Mouse (Mus musculus) c-Kit-positive CD71-positive TER-119-positive erythroid progenitor cells, embryonic 14.5 days (primary cell): Measurements from ENCODE around the gene Vwa5b2.

Experiments used
- DNase-seq: peaks from one replicate; pipeline ENCODE4 v3.0.0-alpha.2; 2013; ENCODE audit warnings: low spot score

Gene Vwa5b2

GRCm38 (mm10) chr16:20589366-20589938 lies at the start of gene Vwa5b2:
TSS of gene Vwa5b2 (plus strand) at chr16:20589471.
- DNase-seq = no peak

DNA sequence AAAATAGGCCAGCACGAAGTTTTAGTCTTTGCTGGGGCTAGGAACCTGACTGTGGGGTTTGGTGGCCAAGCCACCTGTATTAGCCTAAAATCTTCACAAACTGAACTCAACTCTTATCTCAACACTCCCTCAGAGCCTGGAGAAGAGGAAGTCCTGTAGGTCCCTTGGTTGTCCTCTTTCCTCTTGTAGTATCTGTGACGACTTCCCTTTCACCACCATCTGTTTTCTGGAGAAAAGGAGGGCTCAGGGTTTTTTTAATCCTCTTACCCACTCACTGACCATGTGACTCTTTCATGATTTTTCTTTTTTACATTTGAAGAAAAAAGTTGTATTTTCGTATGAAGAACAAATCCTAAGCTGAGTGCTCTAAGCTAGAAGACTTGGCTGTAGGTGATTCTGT lies 49.6 kb upstream of the Vwa5b2 start:
- DNase-seq = no peak

DNA sequence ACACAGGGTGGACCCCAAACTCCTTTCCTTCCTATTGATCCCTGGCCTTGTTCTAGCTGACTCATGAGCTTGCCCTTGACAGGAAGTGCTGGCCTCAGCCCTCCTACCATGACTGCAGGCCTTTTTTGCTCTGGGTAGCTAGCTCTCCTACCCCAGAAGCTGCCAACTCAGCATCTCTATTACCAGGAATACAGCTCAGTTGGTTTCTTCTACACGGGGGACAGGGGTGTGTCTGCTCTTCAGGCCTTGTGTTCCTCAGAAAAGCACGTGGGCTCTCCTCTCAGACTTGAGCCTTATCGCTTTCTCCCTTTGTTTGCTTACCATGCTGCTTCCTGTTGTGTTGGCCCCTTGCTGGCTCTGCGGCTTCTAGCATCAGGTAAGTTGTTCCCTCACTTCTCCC lies 48.8 kb upstream of the Vwa5b2 start:
- DNase-seq = no peak

DNA sequence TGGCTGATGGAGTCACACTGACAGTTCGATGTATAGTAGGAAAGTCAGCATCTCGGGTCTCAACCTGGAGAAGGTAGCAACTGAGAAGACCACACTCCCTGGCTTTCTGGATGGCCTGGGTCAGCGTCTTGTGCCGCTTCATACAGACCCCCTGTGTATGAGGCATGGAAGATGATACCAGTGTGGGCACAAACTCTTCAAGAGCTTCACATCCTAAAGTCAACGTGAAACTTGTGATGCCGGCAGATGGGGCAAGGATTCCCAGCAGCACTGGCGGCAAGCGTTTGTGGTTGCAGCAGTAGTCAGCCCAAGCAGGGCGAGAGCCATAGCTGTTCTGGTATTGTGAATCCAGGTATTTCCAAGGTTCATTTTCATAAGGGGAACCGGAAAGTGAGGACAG lies 43.6 kb upstream of the Vwa5b2 start:
- no peak for DNase-seq

DNA sequence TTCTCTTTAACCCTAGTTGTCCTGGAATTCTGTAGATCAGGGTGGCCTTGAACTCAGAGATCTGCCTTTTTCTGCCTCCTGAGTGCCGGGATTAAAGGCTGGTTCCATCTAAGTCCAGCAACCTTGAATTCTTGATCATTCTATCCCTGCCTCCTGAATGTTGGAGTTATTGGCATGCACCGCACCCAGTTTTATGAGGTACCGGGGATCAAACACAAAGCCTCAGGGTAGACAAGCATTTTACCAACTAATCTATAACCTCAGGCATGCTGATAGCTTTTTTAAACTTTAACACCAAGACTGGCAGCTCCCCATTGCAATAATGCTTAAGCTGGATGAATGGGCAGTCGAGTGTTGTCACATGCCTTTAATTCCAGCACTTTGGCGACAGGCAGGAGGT lies 41.8 kb upstream of the Vwa5b2 start:
- DNase-seq = no peak

DNA sequence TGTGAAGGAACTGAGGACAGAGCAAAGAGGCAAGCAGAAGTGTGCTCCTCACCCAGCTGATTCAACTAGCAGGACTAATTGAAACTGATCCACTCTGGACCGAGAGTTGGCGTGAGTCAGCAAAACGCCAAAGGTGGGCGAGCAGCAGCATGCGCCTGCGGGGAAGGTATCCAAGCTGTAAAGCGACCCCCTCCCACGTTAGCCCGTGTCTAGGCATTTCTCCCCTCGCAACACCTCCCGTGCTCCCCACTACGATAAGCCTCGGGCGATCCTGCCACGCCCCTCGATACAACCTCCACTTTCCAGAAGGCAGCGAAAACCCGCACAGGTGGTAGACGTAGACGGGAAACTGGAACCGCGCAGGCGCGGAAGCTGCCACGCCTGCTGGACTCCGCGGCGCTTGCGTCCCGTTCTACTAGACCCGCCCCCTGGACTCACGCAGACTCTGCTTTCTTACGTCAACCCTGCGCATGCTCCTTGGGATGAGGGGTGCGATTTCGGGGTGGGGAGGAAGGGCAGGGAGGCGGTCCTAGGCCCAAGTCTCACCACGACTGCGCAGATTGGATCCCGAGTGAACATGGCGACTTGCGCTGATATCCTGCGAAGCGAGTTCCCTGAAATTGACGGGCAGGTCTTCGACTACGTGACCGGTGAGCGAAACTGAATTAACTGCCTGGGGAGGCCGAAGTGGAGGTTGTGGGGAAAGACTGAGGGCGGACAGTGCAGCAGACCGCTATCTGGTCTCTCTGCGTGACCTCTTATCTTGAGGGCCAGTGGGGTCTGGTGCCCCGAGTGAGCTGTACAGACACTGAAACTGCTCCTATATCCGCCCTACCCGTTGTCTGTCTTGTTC lies 40.9 kb upstream of the Vwa5b2 start, which contains the start of gene Abcf3:
Gene Abcf3, plus strand, starts transcription at position 482 of the 853 bp plus-strand sequence.
- DNase-seq = peak; percentile 99

DNA sequence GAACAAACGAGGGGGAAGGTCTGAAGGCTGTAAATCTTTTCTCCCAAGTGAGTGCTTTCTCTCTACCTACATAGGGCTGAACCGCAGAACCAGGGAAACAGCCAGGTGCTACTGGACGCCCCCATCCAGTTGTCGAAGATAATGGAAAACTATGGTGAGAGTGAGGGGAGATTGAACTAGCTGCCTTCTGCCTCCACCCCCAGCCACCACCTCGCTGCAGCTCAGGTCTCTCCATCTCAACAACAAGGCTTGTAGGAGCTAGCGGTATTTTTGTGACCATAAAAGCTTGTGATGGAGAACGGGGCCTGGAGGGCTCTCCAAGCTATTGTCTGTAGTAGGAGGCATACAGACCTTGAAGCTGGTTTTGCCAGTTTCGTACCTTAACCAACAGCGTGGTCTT lies 40.1 kb upstream of the Vwa5b2 start:
- DNase-seq = no peak

GRCm38 (mm10) chr16:20551691-20552090 lies 37.6 kb upstream of the Vwa5b2 start:
- no peak for DNase-seq

GRCm38 (mm10) chr16:20552594-20552993 lies 36.7 kb upstream of the Vwa5b2 start:
- DNase-seq = no peak

DNA sequence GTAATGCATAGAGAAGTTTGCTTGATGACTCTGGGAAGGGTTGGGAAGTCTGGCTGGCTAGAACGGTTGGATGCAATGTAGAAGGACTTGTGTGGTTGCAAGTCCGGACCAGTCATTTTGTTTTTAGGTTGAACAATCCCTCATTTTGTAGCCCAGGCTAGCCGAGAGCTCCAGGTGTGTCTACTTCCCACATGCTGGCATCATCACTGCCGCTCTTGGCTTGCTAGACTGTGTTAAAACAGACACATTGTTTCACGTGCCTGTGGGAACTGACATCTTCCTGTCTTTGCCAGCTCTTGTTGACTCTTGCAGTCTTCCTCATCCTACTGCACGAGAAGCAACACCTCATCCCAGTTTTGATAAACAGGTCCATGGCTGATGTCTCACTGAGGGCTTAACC lies 34.3 kb upstream of the Vwa5b2 start:
- DNase-seq = no peak

GRCm38 (mm10) chr16:20557381-20557780 lies 31.9 kb upstream of the Vwa5b2 start:
- DNase-seq = no peak

GRCm38 (mm10) chr16:20565075-20565474 lies 24.2 kb upstream of the Vwa5b2 start:
- no peak for DNase-seq

DNA sequence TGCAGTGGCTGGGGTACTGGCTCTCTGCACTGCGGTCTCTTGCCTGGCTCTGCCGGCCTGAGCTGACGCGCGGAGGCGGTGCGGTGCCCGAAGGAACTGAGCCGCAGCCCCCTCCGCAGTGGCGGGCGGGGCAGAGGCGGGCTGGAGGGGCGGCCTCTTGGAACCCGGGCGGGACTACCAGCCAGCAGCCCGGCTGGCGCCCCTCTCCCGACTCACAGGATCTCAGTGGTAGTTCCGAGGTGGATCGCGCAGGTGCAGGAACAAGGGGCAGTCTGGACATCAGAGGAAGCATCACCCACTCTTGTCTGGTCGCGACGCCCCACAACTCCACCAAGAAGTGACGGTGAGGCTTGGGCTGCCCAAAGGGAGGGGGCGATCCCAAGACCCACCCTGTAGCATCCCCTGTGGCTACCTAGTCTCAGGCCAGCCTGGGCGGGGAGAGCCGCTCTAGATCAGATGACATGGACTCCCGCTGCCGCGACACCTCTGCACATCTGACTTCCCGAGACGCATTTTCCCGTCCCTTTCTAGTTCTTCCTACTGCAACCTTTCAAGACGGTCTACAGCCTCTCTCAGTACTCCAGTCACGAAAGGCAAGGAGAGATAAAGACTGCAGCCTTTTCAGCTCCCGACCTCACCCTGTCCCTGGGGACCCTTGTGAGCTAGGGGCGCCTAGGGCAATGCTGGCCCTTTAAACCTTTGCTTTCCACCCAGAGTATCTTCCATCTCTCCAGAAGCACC lies 838 bp downstream of the Vwa5b2 start:
- no peak for DNase-seq

GRCm38 (mm10) chr16:20590680-20591038 lies 1.4 kb downstream of the Vwa5b2 start:
- DNase-seq = no peak

DNA sequence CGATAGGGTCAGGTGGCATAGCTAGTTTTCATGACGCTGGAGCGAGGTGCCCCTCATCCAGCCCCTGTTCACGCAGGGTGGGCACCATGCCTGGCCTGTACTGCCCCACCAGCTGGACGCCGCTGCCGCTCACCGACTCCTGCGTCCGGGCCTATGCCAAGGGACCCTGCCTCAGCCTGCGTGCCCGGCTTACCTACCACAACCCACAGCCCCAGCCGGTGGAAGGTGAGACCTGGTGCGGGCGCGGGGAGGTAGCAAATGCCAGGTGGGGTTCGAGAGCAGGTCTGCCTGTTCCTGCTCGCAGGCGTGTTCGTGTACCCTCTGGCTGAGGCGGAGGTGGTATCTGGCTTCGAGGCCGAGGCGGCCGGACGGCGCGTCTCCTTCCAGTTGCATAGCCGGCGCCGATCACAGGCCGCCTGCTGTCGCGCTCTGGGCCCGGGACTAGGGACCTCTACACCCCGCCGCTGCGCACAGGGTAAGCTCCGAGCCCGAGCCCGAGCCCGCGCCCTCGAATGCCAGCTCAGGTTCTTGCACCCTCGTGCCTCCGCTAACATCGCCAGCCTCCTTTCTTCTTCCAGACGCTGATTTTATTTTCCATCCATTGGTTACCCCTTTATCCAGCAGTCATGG lies 1.9 kb downstream of the Vwa5b2 start:
- no peak for DNase-seq

DNA sequence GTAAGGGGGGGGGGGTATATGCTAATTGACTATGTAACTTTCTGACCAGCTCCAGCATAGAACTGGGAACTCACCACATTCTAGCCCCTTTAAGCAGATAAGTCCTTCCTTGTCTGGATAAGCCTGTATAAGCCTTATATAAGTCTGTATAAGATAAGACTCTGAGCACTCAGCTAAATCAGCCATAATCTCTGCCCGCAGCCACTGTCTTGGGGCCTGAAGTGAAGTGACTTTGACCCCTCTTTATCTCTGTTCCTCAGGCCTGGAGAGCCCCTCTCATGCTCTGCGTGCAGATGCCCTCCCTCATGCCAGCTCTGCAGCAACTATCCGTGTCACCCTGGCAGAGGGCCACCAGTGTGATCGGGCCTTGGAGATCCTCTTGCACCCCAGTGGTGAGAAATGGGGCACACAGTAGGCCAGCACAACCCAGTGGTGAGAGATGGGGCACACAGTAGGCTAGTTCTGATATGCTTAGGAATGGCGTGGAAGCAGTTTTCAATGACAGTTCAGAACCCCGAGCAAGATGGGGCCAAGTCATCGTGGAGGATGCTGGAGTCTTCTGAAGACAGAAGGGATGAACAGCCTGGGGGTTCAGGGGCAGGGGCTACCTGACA lies 5.9 kb downstream of the Vwa5b2 start:
- peak; percentile 53 for DNase-seq

DNA sequence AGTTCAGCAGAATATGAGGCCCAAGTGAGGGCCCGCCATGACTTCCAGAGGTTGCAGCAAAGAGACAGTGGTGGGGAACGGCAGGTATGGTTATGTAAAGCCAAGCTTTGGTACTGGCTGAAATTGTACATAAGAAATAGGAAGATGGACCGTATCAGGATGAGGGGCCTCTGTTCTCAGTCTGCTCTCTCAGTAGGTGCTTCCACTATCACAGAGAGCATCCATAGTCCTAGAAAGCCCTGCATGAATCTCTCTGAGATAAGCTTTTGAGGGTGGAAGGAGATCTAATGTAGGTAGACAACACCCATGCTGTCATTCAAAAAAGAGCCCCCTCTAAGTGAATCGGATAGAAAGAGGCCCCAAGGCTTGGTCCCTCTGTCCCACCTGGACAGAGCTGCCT lies 6.5 kb downstream of the Vwa5b2 start:
- DNase-seq = peak; percentile 17

DNA sequence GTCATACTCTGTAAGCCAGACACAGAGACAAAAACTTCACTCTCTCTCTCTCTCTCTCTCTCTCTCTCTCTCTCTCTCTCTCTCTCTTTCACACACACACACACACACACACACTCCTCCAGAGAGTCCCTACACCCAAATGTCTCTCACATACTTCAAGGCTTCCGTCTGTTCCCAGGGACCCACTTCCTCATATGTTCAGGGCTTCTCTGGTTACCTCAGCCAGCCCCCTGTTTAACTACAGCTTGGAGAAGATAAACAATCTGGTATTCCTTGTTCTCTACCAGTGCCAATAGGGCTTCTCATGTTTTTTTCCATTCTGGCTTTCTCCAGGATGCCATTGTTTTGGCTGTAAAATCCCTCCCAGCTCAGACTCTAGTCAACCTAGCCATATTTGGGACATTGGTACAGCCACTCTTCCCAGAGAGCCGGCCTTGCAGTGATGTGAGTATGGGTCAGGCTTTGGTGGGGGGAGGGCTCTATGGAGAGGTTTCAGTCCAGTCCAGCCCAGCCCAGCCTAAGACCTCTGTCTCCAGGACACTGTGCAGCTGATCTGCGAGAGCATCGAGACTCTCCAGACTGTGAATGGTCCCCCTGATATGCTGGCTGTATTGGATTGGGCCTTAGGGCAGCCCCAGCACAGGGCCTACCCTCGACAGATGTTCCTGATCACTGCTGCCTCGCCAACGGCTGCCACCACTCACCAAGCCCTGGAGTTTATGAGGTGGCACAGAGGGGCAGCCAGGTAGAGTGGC lies 7.6 kb downstream of the Vwa5b2 start:
- DNase-seq = no peak

DNA sequence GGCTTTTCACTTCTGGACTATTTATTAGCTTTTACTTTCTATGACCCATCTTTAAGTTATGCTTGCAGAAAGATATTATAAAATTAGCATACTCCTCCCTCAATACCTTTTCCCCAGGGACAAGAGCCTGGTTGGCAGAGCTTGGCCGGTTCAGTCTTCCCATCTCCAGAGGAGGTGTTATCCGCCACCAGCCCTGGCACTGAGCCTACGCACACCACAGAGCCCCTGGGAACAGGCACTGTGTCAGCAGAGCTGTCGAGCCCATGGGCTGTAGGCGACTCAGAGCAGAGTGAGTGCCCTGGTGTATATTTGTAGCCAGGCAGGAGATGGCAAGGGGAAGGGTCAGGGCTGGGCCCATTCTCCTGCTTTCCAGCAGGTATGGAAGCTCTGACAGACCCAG lies 11.2 kb downstream of the Vwa5b2 start:
- no peak for DNase-seq

DNA sequence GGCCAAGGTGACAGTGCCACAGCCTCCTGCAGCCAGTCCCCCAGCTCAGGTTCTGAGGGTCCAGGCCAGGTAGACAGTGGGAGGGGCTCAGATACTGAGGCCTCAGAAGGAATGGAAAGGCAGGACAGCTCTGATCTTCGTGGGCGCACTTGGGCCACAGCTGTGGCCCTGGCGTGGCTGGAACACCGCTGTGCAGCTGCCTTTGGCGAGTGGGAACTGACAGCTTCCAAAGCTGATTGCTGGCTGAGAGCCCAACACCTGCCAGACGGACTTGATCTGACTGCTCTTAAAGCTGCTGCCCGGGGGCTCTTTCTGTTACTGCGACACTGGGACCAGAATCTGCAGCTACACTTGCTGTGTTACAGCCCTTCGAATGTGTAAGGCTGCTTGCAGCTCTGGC lies 15.4 kb downstream of the Vwa5b2 start:
- DNase-seq = no peak
